21 mouse cellular contexts compared by ENCODE assay signal in genomic region chr7:138626061-138626460, GRCm38 (mm10).
"Had no signal": no experiment of that assay in that cellular context is flagged by ENCODE, and none has a peak within 500 bp of the region (broad histone marks: within the 10 kb centered on the region; RNA-seq: fewer than 3 reads in every experiment).

No protein-coding gene starts in this region.

- H3K27me3 ChIP-seq: intestine, embryonic 15.5 days; kidney, embryonic 15.5 days; liver, embryonic 13.5 days; lung, embryonic 15.5 days; midbrain, embryonic 12.5 days; midbrain, embryonic 15.5 days; neural tube, embryonic 12.5 days; neural tube, embryonic 15.5 days; stomach, embryonic 15.5 days had no signal

- H3K9me3 ChIP-seq: intestine, embryonic 15.5 days; kidney, embryonic 15.5 days; liver, embryonic 13.5 days; lung, embryonic 15.5 days; midbrain, embryonic 12.5 days; midbrain, embryonic 15.5 days; neural tube, embryonic 12.5 days; neural tube, embryonic 15.5 days; stomach, embryonic 15.5 days had no signal

- H3K36me3 ChIP-seq: intestine, embryonic 15.5 days; kidney, embryonic 15.5 days; liver, embryonic 13.5 days; lung, embryonic 15.5 days; midbrain, embryonic 12.5 days; midbrain, embryonic 15.5 days; neural tube, embryonic 12.5 days; neural tube, embryonic 15.5 days; stomach, embryonic 15.5 days had no signal

- H3K27ac ChIP-seq: intestine, embryonic 15.5 days; kidney, embryonic 15.5 days; left cerebral cortex, adult 2 months; liver, embryonic 13.5 days; lung, embryonic 15.5 days; macrophage; midbrain, embryonic 12.5 days; midbrain, embryonic 15.5 days; neural tube, embryonic 12.5 days; neural tube, embryonic 15.5 days; stomach, embryonic 15.5 days had no signal

- H3K4me3 ChIP-seq: intestine, embryonic 15.5 days; kidney, embryonic 15.5 days; left cerebral cortex, adult 2 months; liver, embryonic 13.5 days; lung, embryonic 15.5 days; midbrain, embryonic 12.5 days; midbrain, embryonic 15.5 days; neural tube, embryonic 12.5 days; neural tube, embryonic 15.5 days; stomach, embryonic 15.5 days had no signal

- H3K4me1 ChIP-seq: intestine, embryonic 15.5 days; kidney, embryonic 15.5 days; liver, embryonic 13.5 days; lung, embryonic 15.5 days; midbrain, embryonic 12.5 days; neural tube, embryonic 12.5 days; stomach, embryonic 15.5 days had no signal

- DNase-seq: kidney, adult 11 months; kidney, adult 8-10 months; kidney, postnatal 10 days; kidney, postnatal 36 days; layer of hippocampus, postnatal 36 days; liver, embryonic 13.5 days; lung, postnatal 10 days; right cerebral cortex, adult 18-20 months; right cerebral cortex, postnatal 14 days; right cerebral cortex, postnatal 4 days; thymus, postnatal 25 days had no signal
